Mouse (Mus musculus): ENCODE results near the gene Serpinh1. TPM values are rescaled to one million over a fixed set of nuclear protein-coding genes. Genes with fewer than 3 reads are reported as not detected.

Serpinh1 gene
- polyA plus RNA-seq, 1 experiment from 2014 or later: 0.11 TPM

DNA sequence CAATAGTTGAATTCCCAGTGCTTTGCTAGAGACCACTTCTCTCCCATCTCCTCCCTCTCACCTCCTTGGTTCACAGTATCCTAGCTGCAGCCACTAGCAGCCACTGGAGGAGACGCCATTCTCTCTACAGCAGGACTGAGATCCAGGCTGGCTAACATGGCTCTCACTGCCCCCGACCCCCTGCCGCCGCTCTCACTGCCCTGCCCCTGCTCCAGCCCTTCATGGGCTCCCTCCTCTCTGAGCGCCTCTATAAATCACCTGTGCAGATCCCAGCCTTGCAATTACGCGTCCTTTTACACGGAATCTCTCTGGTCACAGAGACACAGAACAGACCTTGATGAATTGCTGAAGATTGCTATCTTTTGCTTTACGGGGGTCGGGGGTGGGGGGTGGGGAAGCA is 28.2 kb downstream of the Serpinh1 start:
- Histone ChIP-seq H3K36me3 (ENCODE audit: inconsistent target) (no peaks in the 10 kb centered on the region), H3K4me3 (ENCODE audit: inconsistent target) (no peak overlapping the region), H3K27ac (no peak overlapping the region), H3K79me2 (ENCODE audit: inconsistent target) (no peaks in the 10 kb centered on the region)
- 70% methylated on average over 10 of the region's 10 CpGs for WGBS (ENCODE audit: missing documents)

GRCm38 (mm10) chr7:99323321-99323700 is 29.7 kb downstream of the Serpinh1 start:
- Histone ChIP-seq H3K36me3 (ENCODE audit: inconsistent target) (no peaks in the 10 kb centered on the region), H3K4me3 (ENCODE audit: inconsistent target) (no peak overlapping the region), H3K79me2 (ENCODE audit: inconsistent target) (no peaks in the 10 kb centered on the region), H3K27ac (no peak overlapping the region)
- WGBS (ENCODE audit: missing documents): 94% methylated on average over 6 of the region's 9 CpGs

GRCm38 (mm10) chr7:99322691-99323320 is 30.2 kb downstream of the Serpinh1 start:
- Histone ChIP-seq H3K79me2 (ENCODE audit: inconsistent target) (no peaks in the 10 kb centered on the region), H3K36me3 (ENCODE audit: inconsistent target) (no peaks in the 10 kb centered on the region), H3K27ac (no peak overlapping the region), H3K4me3 (ENCODE audit: inconsistent target) (no peak overlapping the region)
- WGBS (ENCODE audit: missing documents): 88% methylated on average over 6 of the region's 6 CpGs

GRCm38 (mm10) chr7:99320524-99320923 is 32.5 kb downstream of the Serpinh1 start:
- Histone ChIP-seq H3K36me3 (ENCODE audit: inconsistent target) (no peaks in the 10 kb centered on the region), H3K4me3 (ENCODE audit: inconsistent target) (no peak overlapping the region), H3K27ac (no peak overlapping the region), H3K79me2 (ENCODE audit: inconsistent target) (no peaks in the 10 kb centered on the region)
- WGBS (ENCODE audit: missing documents): 44% methylated on average over 14 of the region's 14 CpGs

DNA sequence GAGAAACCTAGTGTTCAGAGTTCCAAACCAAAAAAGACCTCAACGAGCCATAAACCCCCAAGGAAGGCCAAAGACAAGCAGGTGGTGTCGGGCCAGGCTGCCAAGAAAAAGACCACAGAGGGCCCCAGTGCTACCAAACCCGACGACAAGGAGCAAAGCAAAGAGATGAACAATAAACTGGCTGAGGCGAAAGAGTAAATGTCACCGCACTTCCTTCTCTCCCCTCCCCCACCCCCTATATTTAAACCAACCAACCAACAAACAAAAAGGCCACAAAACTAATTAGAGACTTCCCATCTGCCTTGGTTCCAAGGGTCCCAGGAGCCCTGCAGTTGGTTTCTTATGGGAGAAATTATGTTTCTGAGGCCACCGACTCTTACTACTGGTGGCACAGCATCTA is 35.6 kb downstream of the Serpinh1 start:
- H3K4me3 ChIP-seq (ENCODE audit: inconsistent target): no peak overlapping the region
- H3K36me3 ChIP-seq (ENCODE audit: inconsistent target): no peaks in the 10 kb centered on the region
- 80% methylated on average over 7 of the region's 7 CpGs for WGBS (ENCODE audit: missing documents)
- no peak overlapping the region for H3K27ac ChIP-seq
- H3K79me2 ChIP-seq (ENCODE audit: inconsistent target): no peaks in the 10 kb centered on the region

DNA sequence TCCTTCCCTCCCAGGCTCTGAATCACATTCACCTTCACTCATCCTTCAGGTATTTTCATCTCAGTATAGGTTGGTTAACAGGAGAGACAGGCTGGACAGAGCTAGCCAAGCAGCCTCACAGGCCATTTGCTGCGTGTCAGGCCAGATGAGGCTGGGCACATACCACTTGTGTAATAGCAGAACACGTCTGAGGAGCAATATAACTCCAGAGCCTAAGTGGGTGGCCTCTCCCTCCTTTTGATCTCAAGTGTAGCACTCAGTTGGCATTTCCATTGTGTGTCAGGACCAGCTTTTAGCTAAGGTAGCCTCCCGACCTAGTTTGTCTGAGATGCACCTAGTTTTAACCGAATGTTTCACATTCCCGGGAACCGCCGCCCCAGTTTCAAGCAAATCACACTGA is 36.8 kb downstream of the Serpinh1 start:
- WGBS (ENCODE audit: missing documents): 94% methylated on average over 7 of the region's 7 CpGs
- H3K79me2 ChIP-seq (ENCODE audit: inconsistent target): no peaks in the 10 kb centered on the region
- no peak overlapping the region for H3K27ac ChIP-seq
- H3K4me3 ChIP-seq (ENCODE audit: inconsistent target): no peak overlapping the region
- no peaks in the 10 kb centered on the region for H3K36me3 ChIP-seq (ENCODE audit: inconsistent target)

DNA sequence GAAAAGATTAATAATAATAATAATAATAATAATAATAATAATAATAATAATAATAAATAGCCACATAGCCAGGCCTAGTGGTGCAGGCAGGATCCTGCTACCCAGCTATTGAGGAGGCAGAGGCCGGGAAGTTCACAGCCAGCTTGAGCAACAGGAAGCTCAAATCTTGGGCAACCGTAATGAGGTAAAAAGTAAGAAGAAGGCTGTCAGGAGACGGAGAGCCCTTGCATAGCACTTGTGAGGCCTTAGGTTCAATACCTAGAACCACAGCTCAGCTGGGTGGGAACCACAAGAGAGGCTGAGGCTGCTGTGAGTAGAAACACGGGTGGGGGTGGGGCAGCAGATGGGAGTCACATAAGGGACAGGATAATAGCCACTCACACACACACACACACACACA is 38.5 kb downstream of the Serpinh1 start:
- Histone ChIP-seq H3K27ac (no peak overlapping the region), H3K79me2 (ENCODE audit: inconsistent target) (no peaks in the 10 kb centered on the region), H3K4me3 (ENCODE audit: inconsistent target) (no peak overlapping the region), H3K36me3 (ENCODE audit: inconsistent target) (no peaks in the 10 kb centered on the region)
- 18% methylated on average over 4 of the region's 4 CpGs for WGBS (ENCODE audit: missing documents)

DNA sequence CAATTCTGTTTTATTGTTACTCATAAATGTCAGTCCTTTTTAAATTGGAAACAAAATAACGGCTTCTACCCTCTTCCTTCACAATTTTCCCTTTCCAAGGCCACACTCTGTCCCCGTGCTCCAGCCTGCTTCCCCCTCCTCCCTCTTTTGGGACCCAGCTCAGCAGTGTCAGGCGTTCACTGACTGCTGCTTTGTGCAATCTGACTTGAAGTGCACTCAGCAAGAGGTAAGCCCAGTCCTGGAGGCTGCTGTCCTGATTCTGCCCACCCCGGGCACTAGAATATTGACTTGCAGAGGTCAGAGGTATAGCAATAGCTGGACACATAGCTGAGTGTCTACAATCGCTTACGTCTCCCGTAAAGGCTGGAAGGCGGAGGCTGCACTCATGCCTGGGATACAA is 39.8 kb downstream of the Serpinh1 start:
- Histone ChIP-seq H3K36me3 (ENCODE audit: inconsistent target) (no peaks in the 10 kb centered on the region), H3K27ac (no peak overlapping the region), H3K4me3 (ENCODE audit: inconsistent target) (no peak overlapping the region), H3K79me2 (ENCODE audit: inconsistent target) (no peaks in the 10 kb centered on the region)
- WGBS (ENCODE audit: missing documents): 92% methylated on average over 8 of the region's 8 CpGs

GRCm38 (mm10) chr7:99312671-99313143 is 40.3 kb downstream of the Serpinh1 start:
- no peaks in the 10 kb centered on the region for H3K79me2 ChIP-seq (ENCODE audit: inconsistent target)
- H3K36me3 ChIP-seq (ENCODE audit: inconsistent target): no peaks in the 10 kb centered on the region
- 64% methylated on average over 8 of the region's 8 CpGs for WGBS (ENCODE audit: missing documents)

DNA sequence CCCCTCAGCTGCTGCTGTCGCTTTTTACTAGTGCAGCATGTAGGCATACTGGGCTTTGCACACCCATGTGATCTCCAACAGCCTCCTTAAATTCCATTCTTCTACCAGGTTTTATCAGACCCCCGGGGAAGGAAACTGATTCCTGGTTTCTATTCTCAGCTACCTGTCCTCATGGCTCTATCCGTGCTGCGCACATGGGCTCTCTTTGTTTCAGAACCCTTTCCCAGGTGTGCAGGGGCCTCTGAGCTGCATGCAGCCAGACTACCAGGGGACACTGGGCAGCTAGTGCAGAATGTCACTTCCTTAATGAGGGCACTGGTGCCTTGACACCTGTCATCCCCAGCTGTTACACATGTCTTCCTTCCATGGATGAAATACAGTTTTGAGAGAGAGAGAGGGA is 41.0 kb downstream of the Serpinh1 start:
- Histone ChIP-seq H3K79me2 (ENCODE audit: inconsistent target) (no peaks in the 10 kb centered on the region), H3K4me3 (ENCODE audit: inconsistent target) (no peak overlapping the region), H3K36me3 (ENCODE audit: inconsistent target) (no peaks in the 10 kb centered on the region), H3K27ac (no peak overlapping the region)
- WGBS (ENCODE audit: missing documents): 93% methylated on average over 4 of the region's 4 CpGs

More at GRCm38 (mm10) chr7:99312671-99313143, 40.3 kb downstream of the Serpinh1 start:
- no peak overlapping the region for H3K4me3 ChIP-seq (ENCODE audit: inconsistent target)
- no peak overlapping the region for H3K27ac ChIP-seq

- no peaks in the 10 kb centered on the region for H3K79me2 ChIP-seq (ENCODE audit: inconsistent target)
- H3K27ac ChIP-seq: no peak overlapping the region
- no peak overlapping the region for H3K4me3 ChIP-seq (ENCODE audit: inconsistent target)
- no peaks in the 10 kb centered on the region for H3K36me3 ChIP-seq (ENCODE audit: inconsistent target)
- 56% methylated on average over 7 of the region's 7 CpGs for WGBS (ENCODE audit: missing documents)
Measured at GRCm38 (mm10) chr7:99311433-99311832, 41.6 kb downstream of the Serpinh1 start.

- 88% methylated on average over 3 of the region's 3 CpGs for WGBS (ENCODE audit: missing documents)
- Histone ChIP-seq H3K4me3 (ENCODE audit: inconsistent target) (no peak overlapping the region), H3K27ac (no peak overlapping the region)
Measured at GRCm38 (mm10) chr7:99306640-99307039, 46.4 kb downstream of the Serpinh1 start.

DNA sequence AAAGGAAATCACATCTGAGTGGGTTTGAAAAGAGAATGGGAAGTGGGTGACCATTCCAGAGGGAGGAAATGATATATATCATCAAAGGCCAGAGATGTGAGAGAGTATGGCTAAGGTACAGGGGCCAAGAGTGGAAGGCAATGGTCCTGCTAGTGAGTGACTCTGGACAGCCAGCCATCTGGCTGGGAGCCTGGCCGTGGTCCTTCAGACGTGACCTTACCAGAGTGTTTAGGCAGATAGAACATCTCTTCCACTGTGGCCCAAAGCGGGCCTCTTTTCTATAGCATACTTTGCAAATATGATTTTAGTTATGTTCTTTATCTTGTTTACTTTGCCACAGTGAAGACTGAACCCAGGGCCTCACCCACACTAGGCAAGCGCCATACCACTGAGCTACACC is 47.4 kb downstream of the Serpinh1 start:
- Histone ChIP-seq H3K79me2 (ENCODE audit: inconsistent target) (no peaks in the 10 kb centered on the region), H3K4me3 (ENCODE audit: inconsistent target) (no peak overlapping the region), H3K36me3 (ENCODE audit: inconsistent target) (no peaks in the 10 kb centered on the region), H3K27ac (no peak overlapping the region)
- 96% methylated on average over 4 of the region's 4 CpGs for WGBS (ENCODE audit: missing documents)

More at GRCm38 (mm10) chr7:99306640-99307039, 46.4 kb downstream of the Serpinh1 start:
- no peaks in the 10 kb centered on the region for H3K36me3 ChIP-seq (ENCODE audit: inconsistent target)
- H3K79me2 ChIP-seq (ENCODE audit: inconsistent target): no peaks in the 10 kb centered on the region

DNA sequence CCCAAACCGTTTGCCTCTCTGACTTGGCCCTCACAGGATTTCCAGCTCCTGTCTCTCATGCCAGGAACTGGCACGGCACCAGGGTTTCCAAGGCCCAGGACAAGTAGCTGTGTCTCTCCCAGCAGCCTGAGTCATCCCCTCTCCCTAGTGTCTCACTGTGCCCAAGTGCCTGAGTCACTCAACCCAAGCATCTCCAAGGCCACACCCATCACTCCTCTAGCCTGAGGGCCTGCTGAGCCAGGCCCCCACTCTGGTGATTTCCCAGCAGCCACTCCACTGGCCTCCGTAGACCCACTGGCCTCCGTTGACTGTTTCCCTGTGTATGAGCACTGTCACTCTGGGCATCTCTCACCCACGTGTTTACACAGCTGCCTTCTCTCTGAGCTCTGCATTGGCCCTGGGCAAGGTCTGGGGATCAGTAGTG is 48.1 kb downstream of the Serpinh1 start:
- H3K27ac ChIP-seq: no peak overlapping the region
- H3K79me2 ChIP-seq (ENCODE audit: inconsistent target): no peaks in the 10 kb centered on the region
- H3K4me3 ChIP-seq (ENCODE audit: inconsistent target): no peak overlapping the region
- WGBS (ENCODE audit: missing documents): 74% methylated on average over 5 of the region's 5 CpGs
- H3K36me3 ChIP-seq (ENCODE audit: inconsistent target): no peaks in the 10 kb centered on the region

DNA sequence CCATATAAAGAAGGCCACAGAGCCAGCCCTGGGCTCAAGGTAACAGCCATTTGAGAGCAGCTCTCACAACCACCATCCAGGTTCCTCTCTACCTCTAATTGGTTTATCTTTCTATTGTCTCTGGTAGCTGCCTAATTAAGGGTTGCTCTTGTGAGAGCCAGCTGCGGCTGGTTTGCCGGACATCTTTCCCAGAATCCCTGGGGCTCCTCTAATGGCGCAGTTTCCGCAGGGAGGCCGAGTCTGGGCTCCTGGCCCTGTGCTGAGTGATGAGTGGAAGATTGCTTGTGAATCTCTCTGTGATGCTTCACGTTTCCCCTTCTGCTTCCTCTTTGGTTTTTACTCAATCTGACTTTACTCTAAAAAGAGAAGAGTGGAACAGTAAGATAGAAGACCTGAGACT is 49.0 kb downstream of the Serpinh1 start:
- 68% methylated on average over 6 of the region's 6 CpGs for WGBS (ENCODE audit: missing documents)
- Histone ChIP-seq H3K27ac (no peak overlapping the region), H3K36me3 (ENCODE audit: inconsistent target) (no peaks in the 10 kb centered on the region), H3K4me3 (ENCODE audit: inconsistent target) (no peak overlapping the region), H3K79me2 (ENCODE audit: inconsistent target) (no peaks in the 10 kb centered on the region)

DNA sequence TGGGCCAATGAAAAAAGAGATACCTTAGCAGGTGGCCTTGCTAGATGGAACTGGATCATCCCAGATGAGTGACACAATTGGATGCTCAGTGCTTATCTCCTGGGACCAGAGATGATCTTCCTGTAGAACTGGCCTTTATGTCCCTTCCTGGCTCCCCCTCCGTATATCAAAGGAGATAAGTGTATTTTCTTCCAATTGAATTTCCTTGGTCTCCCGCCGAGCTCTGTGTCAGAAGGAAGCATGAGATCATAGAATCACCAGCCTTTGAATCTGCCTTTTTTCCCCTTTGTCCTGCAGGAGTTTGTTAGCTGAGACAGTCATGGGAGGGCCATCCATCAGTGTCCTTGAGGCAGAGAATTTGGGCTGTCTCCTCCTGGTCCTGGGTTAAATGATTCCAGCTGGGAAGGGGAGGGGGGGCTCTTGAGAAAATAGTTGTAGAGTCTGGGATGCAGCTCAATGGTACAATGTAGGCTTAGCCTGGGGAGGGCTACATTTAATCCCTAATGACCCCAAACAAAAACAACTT is 52.3 kb downstream of the Serpinh1 start:
- H3K79me2 ChIP-seq (ENCODE audit: inconsistent target): no peaks in the 10 kb centered on the region
- no peak overlapping the region for H3K27ac ChIP-seq
- 97% methylated on average over 3 of the region's 3 CpGs for WGBS (ENCODE audit: missing documents)
- no peaks in the 10 kb centered on the region for H3K36me3 ChIP-seq (ENCODE audit: inconsistent target)
- no peak overlapping the region for H3K4me3 ChIP-seq (ENCODE audit: inconsistent target)

Measured in macrophage (primary cell).